ENCODE assay signal across 8 mouse cellular contexts in the genomic region with DNA sequence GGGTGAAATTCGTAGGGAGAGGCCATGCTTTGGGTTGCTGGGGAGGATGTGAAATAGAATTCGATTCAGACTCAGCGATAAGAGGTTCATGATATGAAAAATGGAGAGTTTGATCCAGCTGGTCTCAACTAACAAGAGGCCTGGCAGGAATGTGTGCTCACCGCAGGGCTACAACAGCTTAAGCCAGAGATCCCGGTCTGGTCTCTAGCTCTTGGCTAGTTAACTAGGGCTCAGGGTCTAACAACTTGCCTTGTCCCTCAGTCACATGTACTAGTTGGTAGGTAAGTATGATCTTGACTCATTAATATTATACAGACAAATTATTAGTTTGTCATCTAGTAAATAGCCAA. TPM values are rescaled to one million over a fixed set of nuclear protein-coding genes. Genes with fewer than 3 reads are reported as not detected.
DNase-seq lines count a peak whose midpoint lies in the region; ATAC-seq lines count a peak whose summit lies in the region.

No protein-coding gene starts in this region.

- H3K4me3 ChIP-seq in hindbrain, embryonic 11.5 days (ENCODE audit: low read depth, low read length), result no peak overlapping the region
- no peak overlapping the region for H3K4me3 ChIP-seq in hindbrain, embryonic 14.5 days (replicated peaks; ENCODE audit: low read length)
- no peak overlapping the region for H3K4me3 ChIP-seq in neural tube, embryonic 13.5 days
- H3K4me3 ChIP-seq in neural tube, embryonic 15.5 days (replicated peaks), result no peak overlapping the region
- H3K4me3 ChIP-seq in hindbrain, embryonic 15.5 days, result no peak overlapping the region
- H3K4me3 ChIP-seq in midbrain, embryonic 16.5 days (ENCODE audit: low read depth, low read length), result no peak overlapping the region

- H3K4me1 ChIP-seq in hindbrain, embryonic 11.5 days (replicated peaks; ENCODE audit: control insufficient read depth, insufficient read depth, low read length), result no peaks in the 10 kb centered on the region
- H3K4me1 ChIP-seq in hindbrain, embryonic 14.5 days (replicated peaks; ENCODE audit: control insufficient read depth, insufficient read depth, low read length), result no peaks in the 10 kb centered on the region
- H3K4me1 ChIP-seq in neural tube, embryonic 13.5 days (replicated peaks), result no peaks in the 10 kb centered on the region
- H3K4me1 ChIP-seq in neural tube, embryonic 15.5 days, result no peaks in the 10 kb centered on the region
- no peaks in the 10 kb centered on the region for H3K4me1 ChIP-seq in hindbrain, embryonic 15.5 days (replicated peaks)
- H3K4me1 ChIP-seq in midbrain, embryonic 16.5 days (ENCODE audit: control insufficient read depth, insufficient read depth, low read length), result no peaks in the 10 kb centered on the region

- 67% methylated on average over 5 of the region's 5 CpGs for WGBS in hindbrain, embryonic 11.5 days
- 69% methylated on average over 5 of the region's 5 CpGs for WGBS in hindbrain, embryonic 14.5 days
- 63% methylated on average over 5 of the region's 5 CpGs for WGBS in neural tube, embryonic 13.5 days
- WGBS in neural tube, embryonic 15.5 days, result 68% methylated on average over 5 of the region's 5 CpGs
- WGBS in hindbrain, embryonic 15.5 days, result 48% methylated on average over 5 of the region's 5 CpGs
- 61% methylated on average over 5 of the region's 5 CpGs for WGBS in midbrain, embryonic 16.5 days

- no peak overlapping the region for H3K27ac ChIP-seq in hindbrain, embryonic 11.5 days (ENCODE audit: low read depth, low read length)
- no peak overlapping the region for H3K27ac ChIP-seq in hindbrain, embryonic 14.5 days
- H3K27ac ChIP-seq in neural tube, embryonic 13.5 days (replicated peaks), result no peak overlapping the region
- no peak overlapping the region for H3K27ac ChIP-seq in neural tube, embryonic 15.5 days (replicated peaks)
- H3K27ac ChIP-seq in hindbrain, embryonic 15.5 days (replicated peaks), result no peak overlapping the region
- no peak overlapping the region for H3K27ac ChIP-seq in midbrain, embryonic 16.5 days (ENCODE audit: low read length)

- no peaks in the 10 kb centered on the region for H3K9me3 ChIP-seq in hindbrain, embryonic 11.5 days (ENCODE audit: control insufficient read depth, low read length)
- H3K9me3 ChIP-seq in hindbrain, embryonic 14.5 days (ENCODE audit: control insufficient read depth, low read length), result no peaks in the 10 kb centered on the region
- no peaks in the 10 kb centered on the region for H3K9me3 ChIP-seq in neural tube, embryonic 13.5 days
- no peaks in the 10 kb centered on the region for H3K9me3 ChIP-seq in neural tube, embryonic 15.5 days (replicated peaks)
- H3K9me3 ChIP-seq in hindbrain, embryonic 15.5 days, result no peaks in the 10 kb centered on the region
- no peaks in the 10 kb centered on the region for H3K9me3 ChIP-seq in midbrain, embryonic 16.5 days (replicated peaks; ENCODE audit: control insufficient read depth, low read length, poor library complexity, severe bottlenecking)

- DNase-seq in hindbrain, embryonic 11.5 days (ENCODE audit: low spot score), result no peak
- no peak for DNase-seq in hindbrain, embryonic 14.5 days (ENCODE audit: low spot score)
- no peak for DNase-seq in adrenal gland, adult 2 months
- no peak for DNase-seq in right cerebral cortex, postnatal 10 days (ENCODE audit: low spot score in 2 of 2)

- H3K4me2 ChIP-seq in hindbrain, embryonic 11.5 days (replicated peaks; ENCODE audit: low read depth, low read length), result no peak overlapping the region
- H3K4me2 ChIP-seq in hindbrain, embryonic 14.5 days (replicated peaks), result no peak overlapping the region
- H3K4me2 ChIP-seq in neural tube, embryonic 13.5 days, result no peak overlapping the region
- no peak overlapping the region for H3K4me2 ChIP-seq in neural tube, embryonic 15.5 days
- H3K4me2 ChIP-seq in hindbrain, embryonic 15.5 days, result no peak overlapping the region
- H3K4me2 ChIP-seq in midbrain, embryonic 16.5 days (ENCODE audit: low read length), result no peak overlapping the region

- peaks cover 28% of the 10 kb centered on the region; the same call in 1 of the 2 replicates for H3K27me3 ChIP-seq in hindbrain, embryonic 11.5 days (ENCODE audit: control insufficient read depth, insufficient read depth, low read length)
- peaks cover 33% of the 10 kb centered on the region for H3K27me3 ChIP-seq in hindbrain, embryonic 14.5 days (ENCODE audit: control insufficient read depth, insufficient read depth, low read length)
- peaks cover 45% of the 10 kb centered on the region for H3K27me3 ChIP-seq in neural tube, embryonic 13.5 days
- peaks cover 30% of the 10 kb centered on the region for H3K27me3 ChIP-seq in neural tube, embryonic 15.5 days (replicated peaks)
- H3K27me3 ChIP-seq in hindbrain, embryonic 15.5 days, result peaks cover 31% of the 10 kb centered on the region
- no peaks in the 10 kb centered on the region for H3K27me3 ChIP-seq in midbrain, embryonic 16.5 days (ENCODE audit: control insufficient read depth, insufficient read depth, low read depth, low read length)

- no peaks in the 10 kb centered on the region for H3K36me3 ChIP-seq in hindbrain, embryonic 11.5 days (ENCODE audit: control insufficient read depth, insufficient read depth, low read length)
- peaks cover 9% of the 10 kb centered on the region for H3K36me3 ChIP-seq in hindbrain, embryonic 14.5 days (replicated peaks; ENCODE audit: control insufficient read depth, insufficient read depth)
- peaks cover 8% of the 10 kb centered on the region for H3K36me3 ChIP-seq in neural tube, embryonic 13.5 days
- H3K36me3 ChIP-seq in neural tube, embryonic 15.5 days, result peaks cover 3% of the 10 kb centered on the region; the same call in 1 of the 2 replicates
- H3K36me3 ChIP-seq in hindbrain, embryonic 15.5 days, result peaks cover 3% of the 10 kb centered on the region; the same call in 1 of the 2 replicates
- H3K36me3 ChIP-seq in midbrain, embryonic 16.5 days (ENCODE audit: control insufficient read depth, insufficient read depth, low read length), result no peaks in the 10 kb centered on the region

- no peak overlapping the region for H3K9ac ChIP-seq in hindbrain, embryonic 11.5 days (ENCODE audit: low read depth, low read length)
- no peak overlapping the region for H3K9ac ChIP-seq in hindbrain, embryonic 14.5 days
- H3K9ac ChIP-seq in neural tube, embryonic 13.5 days, result no peak overlapping the region
- H3K9ac ChIP-seq in neural tube, embryonic 15.5 days (replicated peaks), result no peak overlapping the region
- no peak overlapping the region for H3K9ac ChIP-seq in hindbrain, embryonic 15.5 days
- H3K9ac ChIP-seq in midbrain, embryonic 16.5 days (ENCODE audit: low read depth, low read length), result no peak overlapping the region

- ATAC-seq in hindbrain, embryonic 11.5 days (ENCODE audit: low FRiP score), result peak; percentile 45; the same call in 1 of the 2 replicates
- no peak for ATAC-seq in hindbrain, embryonic 14.5 days (ENCODE audit: low FRiP score)
- peak; percentile 36; the same call in 1 of the 2 replicates for ATAC-seq in neural tube, embryonic 13.5 days (ENCODE audit: low read depth)
- ATAC-seq in neural tube, embryonic 15.5 days (ENCODE audit: low FRiP score), result no peak
- peak; percentile 43; the same call in 1 of the 2 replicates for ATAC-seq in hindbrain, embryonic 15.5 days (ENCODE audit: low FRiP score, low read depth)
- 0 out of 2 replicates have a peak, but pooled peaks have one; percentile 41 for ATAC-seq in midbrain, embryonic 16.5 days

RNA-seq across cellular contexts. Expression of gene Rpusd4, which starts 15.2 kb away (rescaled TPM):
- 27.1 and 29.6 TPM in 2 replicates for polyA plus RNA-seq in hindbrain, embryonic 11.5 days (2014; fragmentation: Nextera tagmentation; extraction: Ambion mirVana)
- polyA plus RNA-seq in hindbrain, embryonic 14.5 days (2014; fragmentation: Nextera tagmentation; extraction: Ambion mirVana), result 18.2 and 20.2 TPM in 2 replicates
- polyA plus RNA-seq in neural tube, embryonic 13.5 days (2015; fragmentation: Nextera tagmentation; extraction: Ambion mirVana), result 19.8 and 20.9 TPM in 2 replicates
- 17.9 and 19.4 TPM in 2 replicates for polyA plus RNA-seq in neural tube, embryonic 15.5 days (2015; fragmentation: Nextera tagmentation; extraction: Ambion mirVana)
- polyA plus RNA-seq in hindbrain, embryonic 15.5 days (2015; fragmentation: Nextera tagmentation; extraction: Ambion mirVana), result 18.0 and 19.6 TPM in 2 replicates
- polyA plus RNA-seq in midbrain, embryonic 16.5 days (2015; fragmentation: Nextera tagmentation; extraction: Ambion mirVana), result 16.7 and 18.5 TPM in 2 replicates
- total RNA-seq in adrenal gland, adult 2 months (2021), result 10 to 100 TPM; 15.0 to 18.3 TPM
- 4.8 and 6.5 TPM in 2 replicates for polyA plus RNA-seq in adrenal gland, adult 2 months (2012; rRNA removed)

RNA-seq across cellular contexts. Expression of gene Fam118b, which starts 15.2 kb away (rescaled TPM):
- polyA plus RNA-seq in hindbrain, embryonic 11.5 days (2014; fragmentation: Nextera tagmentation; extraction: Ambion mirVana), result 71.4 and 84.8 TPM in 2 replicates
- polyA plus RNA-seq in hindbrain, embryonic 14.5 days (2014; fragmentation: Nextera tagmentation; extraction: Ambion mirVana), result 55.5 and 55.9 TPM in 2 replicates
- 63.8 and 74.8 TPM in 2 replicates for polyA plus RNA-seq in neural tube, embryonic 13.5 days (2015; fragmentation: Nextera tagmentation; extraction: Ambion mirVana)
- polyA plus RNA-seq in neural tube, embryonic 15.5 days (2015; fragmentation: Nextera tagmentation; extraction: Ambion mirVana), result 47.5 and 48.8 TPM in 2 replicates
- 53.1 and 58.1 TPM in 2 replicates for polyA plus RNA-seq in hindbrain, embryonic 15.5 days (2015; fragmentation: Nextera tagmentation; extraction: Ambion mirVana)
- polyA plus RNA-seq in midbrain, embryonic 16.5 days (2015; fragmentation: Nextera tagmentation; extraction: Ambion mirVana), result 59.1 and 60.7 TPM in 2 replicates
- 10 to 100 TPM in 1 of 2 experiments, 1 to 10 TPM in 1; 9.1 to 15.1 TPM for total RNA-seq in adrenal gland, adult 2 months (2021)
- polyA plus RNA-seq in adrenal gland, adult 2 months (2012; rRNA removed), result 3.8 and 4.0 TPM in 2 replicates

Comparison
In these comparisons a context has a peak if more than half of its experiments do, and no peak if none do; other contexts are left out.
1. ATAC-seq: peak in hindbrain, embryonic 11.5 days (single experiment), neural tube, embryonic 13.5 days (single experiment), hindbrain, embryonic 15.5 days (single experiment) and midbrain, embryonic 16.5 days (single experiment); none in hindbrain, embryonic 14.5 days (single experiment) and neural tube, embryonic 15.5 days (single experiment).